Mouse (Mus musculus) kidney, embryonic 15.5 days (tissue): Measurements from ENCODE around the gene 3110070M22Rik. TPM values are rescaled to one million over a fixed set of nuclear protein-coding genes. Genes with fewer than 3 reads are reported as not detected.
"Not testable (repeated sequence)": the region's sequence is repeated elsewhere in the genome, so short reads cannot be mapped to it uniquely, and the experiment has no call there.

Source experiments
- ATAC-seq: fragments of 200-750 bp; cut with Nextera tagmentation; replicated peaks from 2 replicates; pipeline ENCODE4 v1.8.0; 2017; ENCODE audit warnings: moderate TSS enrichment; ENCODE audit not compliant: low FRiP score
- H3K27ac ChIP-seq: fragments of 300-500 bp; sonication (generic); 2 replicates; pipeline ENCODE4 v1.5.1; 2015; ENCODE audit warnings: mild to moderate bottlenecking, inconsistent platforms
- H3K27me3 ChIP-seq: fragments of 300-500 bp; sonication (generic); 2 replicates; pipeline ENCODE4 v1.6.1; 2015; ENCODE audit warnings: inconsistent platforms
- H3K36me3 ChIP-seq: fragments of 300-500 bp; sonication (generic); 2 replicates; pipeline ENCODE4 v1.6.1; 2015; ENCODE audit warnings: inconsistent platforms
- H3K4me1 ChIP-seq: fragments of 300-500 bp; sonication (generic); 2 replicates; pipeline ENCODE4 v1.6.1; 2015; ENCODE audit warnings: inconsistent platforms
- H3K4me2 ChIP-seq: fragments of 300-500 bp; sonication (generic); 2 replicates; pipeline ENCODE4 v1.6.1; 2015; ENCODE audit warnings: moderate library complexity, mild to moderate bottlenecking, inconsistent platforms
- H3K4me3 ChIP-seq: fragments of 300-500 bp; sonication (generic); replicated peaks from 2 replicates; pipeline ENCODE4 v1.5.1; 2015; ENCODE audit warnings: mild to moderate bottlenecking, inconsistent platforms
- H3K9ac ChIP-seq: fragments of 300-500 bp; sonication (generic); 2 replicates; pipeline ENCODE4 v1.6.1; 2015; ENCODE audit warnings: mild to moderate bottlenecking, inconsistent platforms
- H3K9me3 ChIP-seq: fragments of 300-500 bp; sonication (generic); replicated peaks from 2 replicates; pipeline ENCODE4 v1.6.1; 2016; ENCODE audit warnings: inconsistent platforms
- WGBS: fragments of 180-500 bp; shearing (Covaris S2); methylation state at CpG from one replicate; pipeline ENCODE4 v1.1.7; 2015; ENCODE audit warnings: mixed read lengths; 5-methylcytosine and 5-hydroxymethylcytosine counted together
- polyA plus RNA-seq: library from polyadenylated mRNA; unstranded; fragments of >200 nt; fragmentation: Nextera tagmentation; extraction: Ambion mirVana; gene quantifications from 2 replicates; pipeline ENCODE4 v1.2.1, GENCODE M21; 2015

The 3110070M22Rik gene
- polyA plus RNA-seq: 1.1 and 1.7 TPM in 2 replicates

DNA sequence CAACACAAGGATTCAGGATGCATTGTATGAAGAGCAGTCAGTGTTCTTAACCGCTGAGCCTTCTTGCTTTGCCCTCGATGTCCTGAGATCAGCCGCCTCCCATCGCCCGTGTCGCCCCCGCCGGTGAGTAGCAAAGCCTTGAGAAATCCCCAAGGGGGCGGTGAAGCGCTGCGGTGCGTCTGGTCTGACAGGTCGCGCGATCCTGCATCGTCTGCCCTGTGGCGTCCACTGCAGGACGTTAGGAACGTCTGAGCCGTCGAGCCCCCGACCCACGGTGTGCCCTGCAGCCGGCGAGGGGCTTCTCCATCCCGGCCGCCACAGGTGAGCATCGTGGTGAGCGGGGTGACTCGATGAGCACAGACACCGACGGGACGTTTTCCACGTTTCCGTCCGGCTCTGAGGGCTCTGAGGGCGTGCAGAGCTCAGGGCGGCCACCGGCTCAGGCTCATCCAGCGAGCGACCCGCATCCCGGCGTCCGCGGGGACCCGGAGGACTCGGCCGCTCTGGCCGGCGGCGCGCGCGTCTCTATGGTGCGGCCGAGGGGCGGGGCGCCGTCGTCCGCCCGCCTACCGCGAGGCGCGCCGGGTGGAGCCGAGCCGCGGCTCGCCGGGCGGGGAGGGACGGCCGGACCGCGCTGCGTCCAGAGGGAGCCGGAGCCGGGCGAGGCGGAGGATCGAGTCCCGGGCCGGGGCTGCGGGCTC lies at the start of gene 3110070M22Rik, which contains the start of gene Tmem267:
TSS of gene 3110070M22Rik (minus strand) at position 504 of the 701 bp plus-strand sequence.
TSS of gene Tmem267 (plus strand) at position 160 of the 701 bp plus-strand sequence.
- Histone ChIP-seq H3K27ac (peak within 1 kb of the TSS; percentile 34), H3K9ac (peak within 1 kb of the TSS; percentile 7; the same call in 1 of the 2 replicates)
- 72% methylated on average over 87 of the region's 87 CpGs for WGBS

DNA sequence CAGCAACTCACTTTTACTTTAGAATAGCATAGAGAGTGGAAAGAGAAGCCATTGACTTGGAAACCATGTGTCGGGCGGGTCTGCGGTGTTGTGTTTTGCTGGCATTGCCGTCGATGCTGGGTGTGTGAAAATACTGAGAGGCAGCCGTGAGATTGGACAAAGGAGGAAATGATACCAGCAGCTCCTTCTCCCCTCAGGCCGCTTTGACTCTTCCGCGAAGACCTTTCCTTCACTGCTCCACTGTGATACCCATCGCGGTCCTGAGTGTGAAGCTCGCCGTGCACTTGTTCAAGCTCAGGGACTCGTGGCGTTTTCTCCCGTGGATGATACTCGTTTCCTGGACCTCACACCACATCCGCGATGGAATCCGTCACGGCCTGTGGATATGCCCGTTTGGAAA lies 6.8 kb upstream of the 3110070M22Rik start:
- not testable (repeated sequence) for H3K27ac ChIP-seq, H3K36me3 ChIP-seq, H3K4me3 ChIP-seq, H3K9ac ChIP-seq, H3K27me3 ChIP-seq, H3K4me1 ChIP-seq, H3K4me2 ChIP-seq
- H3K9me3 ChIP-seq: peaks cover 21% of the 10 kb centered on the region
- 96% methylated on average over 13 of the region's 22 CpGs for WGBS
- peak; percentile 22; the same call in 1 of the 2 replicates for ATAC-seq

More for the DNA sequence above, at the start of gene 3110070M22Rik, which contains the start of gene Tmem267:
- Histone ChIP-seq H3K4me1 (no peaks in the 10 kb centered on the region), H3K4me2 (no peak within 1 kb of the TSS; the same call in 1 of the 2 replicates), H3K27me3 (no peaks in the 10 kb centered on the region), H3K9me3 (peaks cover 18% of the 10 kb centered on the region), H3K4me3 (no peak within 1 kb of the TSS), H3K36me3 (peaks cover 44% of the 10 kb centered on the region)
- no peak for ATAC-seq

DNA sequence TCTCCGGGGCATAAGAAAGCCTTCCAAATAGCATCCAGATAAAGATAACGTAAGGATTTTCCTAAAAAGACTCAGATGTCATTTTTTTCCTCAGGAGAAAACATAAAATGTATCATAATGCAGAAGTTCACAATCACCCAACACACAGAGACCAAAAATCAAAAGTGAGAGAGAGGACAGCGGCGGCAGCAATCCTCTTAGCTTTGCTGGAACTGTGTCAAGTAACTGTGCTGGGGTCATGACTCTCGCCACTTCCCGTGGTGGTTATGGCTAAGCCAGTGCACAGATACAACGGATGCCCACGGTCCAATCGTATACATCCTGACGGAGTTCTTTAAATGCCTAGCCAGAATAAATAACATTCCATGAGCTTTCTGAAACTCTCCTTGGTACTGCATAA lies 3.9 kb upstream of the 3110070M22Rik start:
- H3K27me3 ChIP-seq, H3K4me2 ChIP-seq, H3K27ac ChIP-seq, ATAC-seq, H3K4me1 ChIP-seq, H3K9ac ChIP-seq, H3K4me3 ChIP-seq: not testable (repeated sequence)
- WGBS: 91% methylated on average over 10 of the region's 10 CpGs
- Histone ChIP-seq H3K36me3 (peaks cover 13% of the 10 kb centered on the region), H3K9me3 (peaks cover 23% of the 10 kb centered on the region)

- Histone ChIP-seq H3K27ac (no peak overlapping the region), H3K4me3 (no peak overlapping the region), H3K4me1 (no peaks in the 10 kb centered on the region), H3K9ac (no peak overlapping the region), H3K27me3 (no peaks in the 10 kb centered on the region), H3K9me3 (peaks cover 18% of the 10 kb centered on the region), H3K4me2 (no peak overlapping the region; the same call in 1 of the 2 replicates), H3K36me3 (peaks cover 49% of the 10 kb centered on the region)
- ATAC-seq: no peak
- 64% methylated on average over 7 of the region's 7 CpGs for WGBS
Observed at GRCm38 (mm10) chr13:119487354-119487753, 829 bp downstream of the 3110070M22Rik start.

DNA sequence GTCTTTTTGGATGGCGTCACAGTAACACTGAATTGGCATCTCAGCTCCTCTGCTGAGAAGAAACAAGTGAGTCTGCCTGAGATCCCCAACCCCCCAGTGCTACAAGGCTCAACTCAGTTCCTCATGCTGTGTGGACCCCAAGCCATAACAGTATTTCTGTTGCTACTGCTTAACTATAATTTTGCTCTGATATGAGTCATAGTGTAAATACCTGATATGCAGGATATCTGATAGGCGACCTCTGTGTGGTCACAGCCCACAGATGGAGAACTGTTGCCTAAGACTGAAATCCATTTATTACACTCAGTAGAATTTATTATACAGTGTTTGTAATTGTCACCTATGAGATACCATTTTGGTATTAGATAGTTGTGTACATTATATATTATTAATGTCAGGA lies 10.4 kb downstream of the 3110070M22Rik start:
- no peak overlapping the region for H3K4me3 ChIP-seq
- H3K4me2 ChIP-seq: no peak overlapping the region
- H3K9me3 ChIP-seq: no peaks in the 10 kb centered on the region
- H3K4me1 ChIP-seq: no peaks in the 10 kb centered on the region
- WGBS: 97% methylated on average over 2 of the region's 2 CpGs
- H3K27me3 ChIP-seq: no peaks in the 10 kb centered on the region
- ATAC-seq: no peak
- no peak overlapping the region for H3K9ac ChIP-seq
- H3K27ac ChIP-seq: no peak overlapping the region
- H3K36me3 ChIP-seq: peaks cover 77% of the 10 kb centered on the region

DNA sequence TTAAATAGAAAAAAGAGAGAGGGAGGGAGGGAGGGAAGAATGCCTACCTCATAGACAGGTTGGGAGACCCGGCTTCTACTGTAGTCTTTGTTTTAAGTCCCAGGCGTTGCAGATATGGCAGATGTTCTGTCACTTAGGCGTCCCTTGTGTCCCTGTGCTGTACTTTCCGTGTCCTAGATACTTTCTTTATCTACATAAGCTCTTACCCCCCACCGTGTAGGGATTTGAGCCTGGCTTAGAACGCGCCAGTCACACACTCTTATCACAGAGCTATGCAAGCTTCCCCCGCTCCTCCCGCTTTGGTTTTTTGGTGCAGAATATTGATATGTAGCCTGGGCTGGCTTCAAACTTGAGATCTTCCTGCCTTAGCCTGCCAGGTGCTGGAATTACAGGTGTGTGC lies 11.6 kb downstream of the 3110070M22Rik start:
- 91% methylated on average over 9 of the region's 9 CpGs for WGBS
- H3K4me3 ChIP-seq: no peak overlapping the region
- peaks cover 80% of the 10 kb centered on the region for H3K36me3 ChIP-seq
- ATAC-seq: no peak
- no peaks in the 10 kb centered on the region for H3K9me3 ChIP-seq
- H3K27ac ChIP-seq: no peak overlapping the region
- no peak overlapping the region for H3K4me2 ChIP-seq
- H3K27me3 ChIP-seq: no peaks in the 10 kb centered on the region
- no peaks in the 10 kb centered on the region for H3K4me1 ChIP-seq
- no peak overlapping the region for H3K9ac ChIP-seq

DNA sequence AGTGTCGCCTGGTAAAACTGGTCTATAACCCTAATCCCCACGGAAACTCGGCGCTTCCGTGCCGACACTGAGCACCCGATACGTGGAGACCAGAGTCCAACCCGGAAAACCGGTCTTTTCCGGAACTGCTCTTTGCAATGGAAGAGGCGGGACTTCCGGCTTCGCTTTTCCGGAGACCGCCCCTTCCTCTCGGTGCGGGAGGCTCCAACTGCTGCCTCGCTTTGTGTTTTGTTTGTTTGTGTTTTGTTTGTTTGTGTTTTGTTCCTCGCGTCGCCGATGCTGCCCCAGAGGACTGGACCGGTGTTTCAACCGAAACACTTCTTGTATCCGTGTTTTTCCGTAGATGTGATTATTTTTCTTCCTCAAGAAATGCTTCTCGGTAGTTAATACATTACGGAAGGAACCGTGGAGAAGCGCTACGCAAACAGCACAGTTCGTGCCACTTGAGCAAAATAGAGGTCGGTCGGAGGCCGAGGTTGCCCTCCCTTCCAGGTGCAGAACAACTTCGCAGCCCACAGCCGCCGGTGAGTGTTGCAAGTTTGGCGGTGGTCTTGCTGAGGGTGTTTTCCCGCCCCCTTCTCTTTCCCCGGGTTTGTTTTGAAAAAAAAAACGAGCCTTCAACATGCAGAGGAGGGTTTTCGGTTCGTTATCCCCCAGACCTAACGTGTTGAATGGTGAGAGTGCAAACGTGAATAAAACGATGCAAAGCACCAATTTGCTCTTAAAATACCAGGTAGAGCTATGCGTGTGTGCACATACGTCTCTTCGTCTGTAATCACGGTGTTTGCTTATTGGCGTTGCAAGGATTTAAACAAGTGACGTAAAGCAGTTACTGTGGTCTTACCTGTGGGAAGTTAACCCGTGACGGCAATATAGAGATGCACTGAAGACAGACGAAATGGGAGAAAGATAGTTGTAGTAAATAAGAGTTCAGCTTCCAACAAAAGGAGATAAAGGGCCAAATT lies 25.3 kb downstream of the 3110070M22Rik start, which contains the start of gene 4833420G17Rik:
TSS of gene 4833420G17Rik (plus strand) at position 173 of the 965 bp plus-strand sequence.
- H3K4me1 ChIP-seq: peaks cover 16% of the 10 kb centered on the region
- H3K36me3 ChIP-seq: peaks cover 44% of the 10 kb centered on the region
- H3K4me3 ChIP-seq: peak within 1 kb of the TSS; percentile 71
- peak within 1 kb of the TSS; percentile 67 for H3K9ac ChIP-seq
- peak within 1 kb of the TSS; percentile 73 for H3K27ac ChIP-seq
- WGBS: 7% methylated on average over 57 of the region's 57 CpGs
- H3K4me2 ChIP-seq: peak within 1 kb of the TSS; percentile 71
- no peaks in the 10 kb centered on the region for H3K9me3 ChIP-seq
- H3K27me3 ChIP-seq: no peaks in the 10 kb centered on the region
- ATAC-seq: peak; percentile 97

GRCm38 (mm10) chr13:119461900-119462595 lies 26.1 kb downstream of the 3110070M22Rik start:
- H3K4me1 ChIP-seq: peaks cover 16% of the 10 kb centered on the region
- no peaks in the 10 kb centered on the region for H3K9me3 ChIP-seq
- H3K4me2 ChIP-seq: peak overlapping the region; percentile 71
- WGBS: 11% methylated on average over 10 of the region's 10 CpGs
- no peaks in the 10 kb centered on the region for H3K27me3 ChIP-seq
- H3K27ac ChIP-seq: peak overlapping the region; percentile 73
- peak overlapping the region; percentile 67; the same call in 1 of the 2 replicates for H3K9ac ChIP-seq
- peak; percentile 69 for ATAC-seq
- peak overlapping the region; percentile 71 for H3K4me3 ChIP-seq
- peaks cover 38% of the 10 kb centered on the region for H3K36me3 ChIP-seq

GRCm38 (mm10) chr13:119456342-119456741 lies 31.8 kb downstream of the 3110070M22Rik start:
- H3K9me3 ChIP-seq: no peaks in the 10 kb centered on the region
- no peak overlapping the region for H3K9ac ChIP-seq
- H3K27me3 ChIP-seq: no peaks in the 10 kb centered on the region
- no peak overlapping the region for H3K27ac ChIP-seq
- no peak overlapping the region for H3K4me3 ChIP-seq
- WGBS: 89% methylated on average over 7 of the region's 7 CpGs
- H3K36me3 ChIP-seq: peaks cover 56% of the 10 kb centered on the region
- H3K4me1 ChIP-seq: no peaks in the 10 kb centered on the region
- ATAC-seq: no peak
- H3K4me2 ChIP-seq: no peak overlapping the region

- no peak for ATAC-seq
- Histone ChIP-seq H3K4me2 (no peak overlapping the region), H3K4me1 (no peaks in the 10 kb centered on the region), H3K27ac (no peak overlapping the region), H3K9me3 (no peaks in the 10 kb centered on the region), H3K9ac (no peak overlapping the region), H3K27me3 (no peaks in the 10 kb centered on the region), H3K4me3 (no peak overlapping the region), H3K36me3 (peaks cover 68% of the 10 kb centered on the region)
Observed at GRCm38 (mm10) chr13:119455082-119455481, 33.1 kb downstream of the 3110070M22Rik start.

- H3K4me1 ChIP-seq: no peaks in the 10 kb centered on the region
- WGBS: 92% methylated on average over 4 of the region's 4 CpGs
- H3K27me3 ChIP-seq: no peaks in the 10 kb centered on the region
- no peak overlapping the region for H3K9ac ChIP-seq
- no peak overlapping the region for H3K4me2 ChIP-seq
- H3K36me3 ChIP-seq: peaks cover 65% of the 10 kb centered on the region
- no peak for ATAC-seq
- H3K4me3 ChIP-seq: no peak overlapping the region
- H3K27ac ChIP-seq: no peak overlapping the region
- no peaks in the 10 kb centered on the region for H3K9me3 ChIP-seq
Observed at GRCm38 (mm10) chr13:119453563-119453962, 34.6 kb downstream of the 3110070M22Rik start.
